Mouse (Mus musculus): ENCODE data around the gene Atp2b2. TPM values are rescaled to one million over a fixed set of nuclear protein-coding genes. Genes with fewer than 3 reads are reported as not detected.

Atp2b2 gene
- polyA plus RNA-seq, 1 experiment from 2014 or later, result 0.78 TPM

GRCm38 (mm10) chr6:113994176-113994575 lies 48.2 kb downstream of the Atp2b2 start:
- no peaks in the 10 kb centered on the region for H3K4me1 ChIP-seq (ENCODE audit: control insufficient read depth, insufficient read depth, low read length)
- no peak overlapping the region for H3K4me2 ChIP-seq (ENCODE audit: low read depth, low read length)
- WGBS, result 89% methylated on average over 5 of the region's 5 CpGs
- no peak overlapping the region for H3K9ac ChIP-seq (ENCODE audit: low read depth, low read length)
- H3K9me3 ChIP-seq (ENCODE audit: control insufficient read depth, low read length), result no peaks in the 10 kb centered on the region
- no peak overlapping the region for H3K4me3 ChIP-seq (ENCODE audit: low read length)
- H3K27me3 ChIP-seq (replicated peaks; ENCODE audit: control insufficient read depth, insufficient read depth, low read length), result no peaks in the 10 kb centered on the region
- no peaks in the 10 kb centered on the region for H3K36me3 ChIP-seq (ENCODE audit: control insufficient read depth, insufficient read depth, low read length)
- no peak overlapping the region for H3K27ac ChIP-seq (ENCODE audit: low read length)
- no peak for ATAC-seq

GRCm38 (mm10) chr6:113992101-113992500 lies 50.3 kb downstream of the Atp2b2 start:
- H3K27ac ChIP-seq (ENCODE audit: low read length), result no peak overlapping the region
- H3K9ac ChIP-seq (ENCODE audit: low read depth, low read length), result no peak overlapping the region
- no peak overlapping the region for H3K4me2 ChIP-seq (ENCODE audit: low read depth, low read length)
- no peaks in the 10 kb centered on the region for H3K27me3 ChIP-seq (replicated peaks; ENCODE audit: control insufficient read depth, insufficient read depth, low read length)
- no peak overlapping the region for H3K4me3 ChIP-seq (ENCODE audit: low read length)
- ATAC-seq, result no peak
- no peaks in the 10 kb centered on the region for H3K36me3 ChIP-seq (ENCODE audit: control insufficient read depth, insufficient read depth, low read length)
- no peaks in the 10 kb centered on the region for H3K9me3 ChIP-seq (ENCODE audit: control insufficient read depth, low read length)
- 63% methylated on average over 2 of the region's 2 CpGs for WGBS
- no peaks in the 10 kb centered on the region for H3K4me1 ChIP-seq (ENCODE audit: control insufficient read depth, insufficient read depth, low read length)

GRCm38 (mm10) chr6:113991482-113991881 lies 50.9 kb downstream of the Atp2b2 start:
- H3K4me2 ChIP-seq (ENCODE audit: low read depth, low read length), result no peak overlapping the region
- 41% methylated on average over 11 of the region's 11 CpGs for WGBS
- H3K27ac ChIP-seq (ENCODE audit: low read length), result no peak overlapping the region
- H3K4me1 ChIP-seq (ENCODE audit: control insufficient read depth, insufficient read depth, low read length), result no peaks in the 10 kb centered on the region
- no peaks in the 10 kb centered on the region for H3K36me3 ChIP-seq (ENCODE audit: control insufficient read depth, insufficient read depth, low read length)
- H3K9ac ChIP-seq (ENCODE audit: low read depth, low read length), result no peak overlapping the region
- no peak overlapping the region for H3K4me3 ChIP-seq (ENCODE audit: low read length)
- H3K9me3 ChIP-seq (ENCODE audit: control insufficient read depth, low read length), result no peaks in the 10 kb centered on the region
- no peak for ATAC-seq
- H3K27me3 ChIP-seq (replicated peaks; ENCODE audit: control insufficient read depth, insufficient read depth, low read length), result no peaks in the 10 kb centered on the region

GRCm38 (mm10) chr6:113990044-113990443 lies 52.4 kb downstream of the Atp2b2 start:
- Histone ChIP-seq H3K4me1 (ENCODE audit: control insufficient read depth, insufficient read depth, low read length) (no peaks in the 10 kb centered on the region), H3K9me3 (ENCODE audit: control insufficient read depth, low read length) (no peaks in the 10 kb centered on the region), H3K36me3 (ENCODE audit: control insufficient read depth, insufficient read depth, low read length) (no peaks in the 10 kb centered on the region), H3K27ac (ENCODE audit: low read length) (no peak overlapping the region), H3K4me2 (ENCODE audit: low read depth, low read length) (no peak overlapping the region), H3K4me3 (ENCODE audit: low read length) (no peak overlapping the region), H3K9ac (ENCODE audit: low read depth, low read length) (no peak overlapping the region), H3K27me3 (replicated peaks; ENCODE audit: control insufficient read depth, insufficient read depth, low read length) (no peaks in the 10 kb centered on the region)
- no peak for ATAC-seq
- 15% methylated on average over 1 of the region's 1 CpGs for WGBS

GRCm38 (mm10) chr6:113988521-113988920 lies 53.9 kb downstream of the Atp2b2 start:
- Histone ChIP-seq H3K4me2 (ENCODE audit: low read depth, low read length) (no peak overlapping the region), H3K27ac (ENCODE audit: low read length) (no peak overlapping the region), H3K9me3 (ENCODE audit: control insufficient read depth, low read length) (no peaks in the 10 kb centered on the region), H3K27me3 (replicated peaks; ENCODE audit: control insufficient read depth, insufficient read depth, low read length) (no peaks in the 10 kb centered on the region), H3K9ac (ENCODE audit: low read depth, low read length) (no peak overlapping the region), H3K4me3 (ENCODE audit: low read length) (no peak overlapping the region), H3K36me3 (ENCODE audit: control insufficient read depth, insufficient read depth, low read length) (no peaks in the 10 kb centered on the region), H3K4me1 (ENCODE audit: control insufficient read depth, insufficient read depth, low read length) (no peaks in the 10 kb centered on the region)
- ATAC-seq, result no peak
- WGBS, result 81% methylated on average over 2 of the region's 2 CpGs

GRCm38 (mm10) chr6:113986671-113987070 lies 55.7 kb downstream of the Atp2b2 start:
- H3K4me2 ChIP-seq (ENCODE audit: low read depth, low read length), result no peak overlapping the region
- WGBS, result 62% methylated on average over 4 of the region's 4 CpGs
- no peaks in the 10 kb centered on the region for H3K4me1 ChIP-seq (ENCODE audit: control insufficient read depth, insufficient read depth, low read length)
- no peaks in the 10 kb centered on the region for H3K27me3 ChIP-seq (replicated peaks; ENCODE audit: control insufficient read depth, insufficient read depth, low read length)
- no peak overlapping the region for H3K4me3 ChIP-seq (ENCODE audit: low read length)
- no peaks in the 10 kb centered on the region for H3K9me3 ChIP-seq (ENCODE audit: control insufficient read depth, low read length)
- H3K36me3 ChIP-seq (ENCODE audit: control insufficient read depth, insufficient read depth, low read length), result no peaks in the 10 kb centered on the region
- no peak overlapping the region for H3K9ac ChIP-seq (ENCODE audit: low read depth, low read length)
- no peak for ATAC-seq
- H3K27ac ChIP-seq (ENCODE audit: low read length), result no peak overlapping the region

GRCm38 (mm10) chr6:113978673-113979072 lies 63.7 kb downstream of the Atp2b2 start:
- no peak for ATAC-seq
- Histone ChIP-seq H3K4me3 (ENCODE audit: low read length) (no peak overlapping the region), H3K4me2 (ENCODE audit: low read depth, low read length) (no peak overlapping the region), H3K4me1 (ENCODE audit: control insufficient read depth, insufficient read depth, low read length) (no peaks in the 10 kb centered on the region), H3K9me3 (ENCODE audit: control insufficient read depth, low read length) (no peaks in the 10 kb centered on the region), H3K27ac (ENCODE audit: low read length) (no peak overlapping the region), H3K9ac (ENCODE audit: low read depth, low read length) (no peak overlapping the region), H3K36me3 (ENCODE audit: control insufficient read depth, insufficient read depth, low read length) (no peaks in the 10 kb centered on the region), H3K27me3 (replicated peaks; ENCODE audit: control insufficient read depth, insufficient read depth, low read length) (no peaks in the 10 kb centered on the region)
- WGBS, result 83% methylated on average over 8 of the region's 8 CpGs

- 51% methylated on average over 5 of the region's 5 CpGs for WGBS
Observed at GRCm38 (mm10) chr6:113978091-113978650, 64.2 kb downstream of the Atp2b2 start.

GRCm38 (mm10) chr6:113970900-113971299 lies 71.5 kb downstream of the Atp2b2 start:
- ATAC-seq, result no peak
- H3K36me3 ChIP-seq (ENCODE audit: control insufficient read depth, insufficient read depth, low read length), result no peaks in the 10 kb centered on the region

More at GRCm38 (mm10) chr6:113978091-113978650, 64.2 kb downstream of the Atp2b2 start:
- no peaks in the 10 kb centered on the region for H3K36me3 ChIP-seq (ENCODE audit: control insufficient read depth, insufficient read depth, low read length)
- H3K4me1 ChIP-seq (ENCODE audit: control insufficient read depth, insufficient read depth, low read length), result no peaks in the 10 kb centered on the region
- H3K27ac ChIP-seq (ENCODE audit: low read length), result no peak overlapping the region
- H3K4me2 ChIP-seq (ENCODE audit: low read depth, low read length), result no peak overlapping the region
- H3K9me3 ChIP-seq (ENCODE audit: control insufficient read depth, low read length), result no peaks in the 10 kb centered on the region
- no peak for ATAC-seq
- H3K9ac ChIP-seq (ENCODE audit: low read depth, low read length), result no peak overlapping the region
- no peak overlapping the region for H3K4me3 ChIP-seq (ENCODE audit: low read length)
- no peaks in the 10 kb centered on the region for H3K27me3 ChIP-seq (replicated peaks; ENCODE audit: control insufficient read depth, insufficient read depth, low read length)

GRCm38 (mm10) chr6:113970464-113970863 lies 71.9 kb downstream of the Atp2b2 start:
- H3K4me3 ChIP-seq (ENCODE audit: low read length), result no peak overlapping the region
- H3K36me3 ChIP-seq (ENCODE audit: control insufficient read depth, insufficient read depth, low read length), result no peaks in the 10 kb centered on the region
- no peaks in the 10 kb centered on the region for H3K4me1 ChIP-seq (ENCODE audit: control insufficient read depth, insufficient read depth, low read length)
- no peaks in the 10 kb centered on the region for H3K9me3 ChIP-seq (ENCODE audit: control insufficient read depth, low read length)
- H3K4me2 ChIP-seq (ENCODE audit: low read depth, low read length), result no peak overlapping the region
- no peaks in the 10 kb centered on the region for H3K27me3 ChIP-seq (replicated peaks; ENCODE audit: control insufficient read depth, insufficient read depth, low read length)
- no peak overlapping the region for H3K9ac ChIP-seq (ENCODE audit: low read depth, low read length)
- WGBS, result 50% methylated on average over 9 of the region's 9 CpGs
- H3K27ac ChIP-seq (ENCODE audit: low read length), result no peak overlapping the region
- no peak for ATAC-seq

More at GRCm38 (mm10) chr6:113970900-113971299, 71.5 kb downstream of the Atp2b2 start:
- H3K4me3 ChIP-seq (ENCODE audit: low read length), result no peak overlapping the region
- no peak overlapping the region for H3K9ac ChIP-seq (ENCODE audit: low read depth, low read length)
- H3K4me1 ChIP-seq (ENCODE audit: control insufficient read depth, insufficient read depth, low read length), result no peaks in the 10 kb centered on the region
- H3K27ac ChIP-seq (ENCODE audit: low read length), result no peak overlapping the region
- WGBS, result 83% methylated on average over 2 of the region's 2 CpGs
- H3K9me3 ChIP-seq (ENCODE audit: control insufficient read depth, low read length), result no peaks in the 10 kb centered on the region
- no peaks in the 10 kb centered on the region for H3K27me3 ChIP-seq (replicated peaks; ENCODE audit: control insufficient read depth, insufficient read depth, low read length)
- no peak overlapping the region for H3K4me2 ChIP-seq (ENCODE audit: low read depth, low read length)
